Mouse (Mus musculus) embryonic facial prominence, embryonic 12.5 days (tissue): ENCODE data around the gene Mcm9. TPM values are rescaled to one million over a fixed set of nuclear protein-coding genes. Genes with fewer than 3 reads are reported as not detected.

Source experiments
- polyA plus RNA-seq: library from polyadenylated mRNA; unstranded; fragments of >200 nt; fragmentation: Nextera tagmentation; extraction: Ambion mirVana; gene quantifications from 2 replicates; pipeline ENCODE4 v1.2.1, GENCODE M21; 2016

The Mcm9 gene
- polyA plus RNA-seq, 1 experiment from 2014 or later, result 14.7 TPM

Other genes starting within 250 kb of the Mcm9 start
- gene Asf1a, start 33.7 kb downstream of the Mcm9 start, polyA plus RNA-seq, result 148 and 153 TPM in 2 replicates
- 6.6 and 8.4 TPM in 2 replicates for gene Fam184a, start 120.7 kb upstream of the Mcm9 start, polyA plus RNA-seq